Mouse (Mus musculus) heart, embryonic 11.5 days (tissue): ENCODE data around the gene Prr23a2. TPM values are rescaled to one million over a fixed set of nuclear protein-coding genes. Genes with fewer than 3 reads are reported as not detected.
"Not testable (repeated sequence)": the region's sequence is repeated elsewhere in the genome, so short reads cannot be mapped to it uniquely, and the experiment has no call there.

Experiments
- ATAC-seq: fragments of 200-750 bp; cut with Nextera tagmentation; replicated peaks from 2 replicates; pipeline ENCODE4 v1.8.0; 2017; ENCODE audit warnings: moderate library complexity; ENCODE audit not compliant: insufficient number of reproducible peaks, low FRiP score, low TSS enrichment
- H3K27ac ChIP-seq: fragments of 300-500 bp; sonication (generic); 2 replicates; pipeline ENCODE4 v1.5.1; 2014; ENCODE audit warnings: mild to moderate bottlenecking, low read depth, low read length
- H3K27me3 ChIP-seq: fragments of 300-500 bp; sonication (generic); 2 replicates; pipeline ENCODE4 v1.6.1; 2014; ENCODE audit warnings: mild to moderate bottlenecking, low read length, mixed read lengths; ENCODE audit not compliant: control insufficient read depth, insufficient read depth
- H3K36me3 ChIP-seq: fragments of 300-500 bp; sonication (generic); 2 replicates; pipeline ENCODE4 v1.6.1; 2014; ENCODE audit warnings: mild to moderate bottlenecking, low read length, moderate library complexity, mixed read lengths; ENCODE audit not compliant: control insufficient read depth, insufficient read depth
- H3K4me1 ChIP-seq: fragments of 300-500 bp; sonication (generic); 2 replicates; pipeline ENCODE4 v1.6.1; 2014; ENCODE audit warnings: low read length; ENCODE audit not compliant: control insufficient read depth, insufficient read depth
- H3K4me2 ChIP-seq: fragments of 300-500 bp; sonication (generic); 2 replicates; pipeline ENCODE4 v1.6.1; 2014; ENCODE audit warnings: mild to moderate bottlenecking, moderate library complexity
- H3K4me3 ChIP-seq: fragments of 300-500 bp; sonication (generic); 2 replicates; pipeline ENCODE4 v1.5.1; 2014; ENCODE audit warnings: low read depth, low read length
- H3K9ac ChIP-seq: fragments of 300-500 bp; sonication (generic); 2 replicates; pipeline ENCODE4 v1.6.1; 2014; ENCODE audit warnings: mild to moderate bottlenecking, low read depth, low read length, moderate library complexity
- H3K9me3 ChIP-seq: fragments of 300-500 bp; sonication (generic); replicated peaks from 2 replicates; pipeline ENCODE4 v1.6.1; 2016; ENCODE audit warnings: low read length; ENCODE audit not compliant: control insufficient read depth
- WGBS: fragments of 180-500 bp; shearing (Covaris S2); extraction: QIAGEN DNeasy Blood & Tissue Kit; methylation state at CpG from one replicate; pipeline ENCODE4 v1.1.7; 2014; ENCODE audit not compliant: insufficient replicate concordance; 5-methylcytosine and 5-hydroxymethylcytosine counted together
- polyA plus RNA-seq: library from polyadenylated mRNA; unstranded; fragments of >200 nt; fragmentation: Nextera tagmentation; extraction: Ambion mirVana; gene quantifications from 2 replicates; pipeline ENCODE4 v1.2.1, GENCODE M21; 2014

Gene Prr23a2
- polyA plus RNA-seq, result not detected in 2 replicates

DNA sequence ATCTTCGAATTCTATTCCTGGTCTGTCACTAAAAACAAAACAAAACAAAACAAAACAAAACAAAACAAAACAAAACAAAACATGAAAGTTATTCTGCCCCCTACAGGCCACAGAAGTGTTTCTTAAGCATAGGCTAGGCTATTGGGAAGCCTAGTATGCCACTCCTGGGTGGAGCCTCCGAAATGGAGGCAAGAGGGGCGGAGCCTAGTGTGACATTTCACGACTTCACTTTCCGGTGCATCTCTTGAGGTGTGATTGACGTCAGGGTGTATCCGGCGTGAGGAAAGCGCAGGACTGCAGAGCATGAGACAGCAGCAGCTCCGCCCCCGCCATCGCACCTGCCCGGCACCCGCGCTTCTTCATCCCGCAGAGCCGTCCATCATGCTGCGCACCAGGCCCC is at the start of gene Prr23a2:
Gene Prr23a2 (plus strand): TSS at position 285 of the 400 bp plus-strand sequence.
- no peak within 1 kb of the TSS for H3K4me3 ChIP-seq
- ATAC-seq, result no peak
- no peak within 1 kb of the TSS for H3K27ac ChIP-seq
- H3K27me3 ChIP-seq, result no peaks in the 10 kb centered on the region
- no peaks in the 10 kb centered on the region for H3K36me3 ChIP-seq
- 48% methylated on average over 18 of the region's 18 CpGs for WGBS
- no peak within 1 kb of the TSS for H3K9ac ChIP-seq
- no peaks in the 10 kb centered on the region for H3K9me3 ChIP-seq
- no peaks in the 10 kb centered on the region for H3K4me1 ChIP-seq
- no peak within 1 kb of the TSS for H3K4me2 ChIP-seq

DNA sequence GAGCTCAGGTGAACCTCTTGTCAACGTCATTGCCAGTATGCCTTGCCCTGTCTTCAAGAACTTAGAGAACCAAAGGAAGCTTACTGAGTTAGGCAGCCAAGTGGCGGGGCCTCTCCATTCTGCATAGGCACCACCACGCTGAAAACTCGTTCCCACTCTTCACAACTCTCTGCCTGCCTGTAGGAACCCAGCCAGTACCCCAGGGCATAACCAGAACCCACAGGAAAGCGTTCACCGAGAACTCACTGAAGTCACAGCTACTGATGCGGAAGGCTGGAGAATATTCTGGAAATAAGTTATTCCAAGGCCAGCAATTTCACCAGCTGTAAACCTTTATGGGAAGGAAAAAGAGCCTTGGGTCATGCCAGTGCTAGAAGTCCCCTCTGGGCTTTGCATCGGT is 48.7 kb upstream of the Prr23a2 start:
- Histone ChIP-seq H3K9me3 (no peaks in the 10 kb centered on the region), H3K27me3 (0 out of 2 replicates have a peak, but pooled peaks cover 4% of the 10 kb centered on the region), H3K4me3 (no peak overlapping the region), H3K27ac (no peak overlapping the region), H3K9ac (no peak overlapping the region), H3K36me3 (no peaks in the 10 kb centered on the region), H3K4me1 (no peaks in the 10 kb centered on the region), H3K4me2 (no peak overlapping the region)
- WGBS, result 77% methylated on average over 8 of the region's 8 CpGs
- ATAC-seq, result no peak

DNA sequence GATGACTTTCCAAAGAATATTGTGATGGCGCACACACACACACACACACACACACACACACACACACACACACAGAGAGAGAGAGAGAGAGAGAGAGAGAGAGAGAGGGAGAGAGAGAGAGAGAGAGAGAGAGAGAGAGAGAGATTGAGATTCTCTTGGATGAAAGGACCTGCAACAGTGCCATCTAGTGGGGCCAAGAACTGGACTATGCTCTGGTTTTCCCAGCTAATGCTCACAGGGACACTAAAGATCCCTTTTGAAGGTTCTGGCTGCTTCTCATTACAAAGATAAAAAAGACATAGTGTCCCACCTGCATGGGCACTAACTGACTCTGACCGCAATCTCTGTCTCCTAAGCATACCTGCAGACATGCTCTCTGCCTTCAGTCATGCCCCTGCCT is 46.8 kb upstream of the Prr23a2 start:
- WGBS, result 55% methylated on average over 2 of the region's 2 CpGs

DNA sequence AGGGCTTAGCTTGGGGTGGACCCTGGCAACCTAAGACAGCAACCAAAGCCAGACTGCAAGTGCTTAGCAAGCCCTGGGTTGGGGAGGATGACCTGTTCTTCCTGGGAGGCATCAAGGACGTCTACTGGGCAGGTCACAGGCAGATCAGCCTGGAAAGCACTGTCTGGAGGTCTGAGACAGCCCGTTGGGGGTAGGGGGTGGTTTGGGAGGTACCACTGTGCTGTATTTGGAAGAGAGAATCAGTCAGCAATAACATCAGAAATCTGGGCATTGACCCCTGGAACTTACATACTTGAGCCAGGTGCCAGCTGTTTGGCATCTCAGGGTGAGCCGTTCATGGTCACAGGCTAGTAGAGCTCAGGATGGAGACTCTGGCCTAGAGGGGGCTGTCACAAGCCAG is 40.2 kb upstream of the Prr23a2 start:
- Histone ChIP-seq H3K4me1 (no peaks in the 10 kb centered on the region), H3K36me3 (no peaks in the 10 kb centered on the region), H3K4me2 (no peak overlapping the region), H3K4me3 (no peak overlapping the region), H3K9ac (no peak overlapping the region), H3K27me3 (0 out of 2 replicates have a peak, but pooled peaks cover 4% of the 10 kb centered on the region), H3K27ac (no peak overlapping the region), H3K9me3 (no peaks in the 10 kb centered on the region)
- no peak for ATAC-seq
- WGBS, result 67% methylated on average over 3 of the region's 3 CpGs

More for the DNA sequence above, 46.8 kb upstream of the Prr23a2 start:
- H3K27me3 ChIP-seq, ATAC-seq, H3K4me1 ChIP-seq, H3K9ac ChIP-seq, H3K4me3 ChIP-seq, H3K36me3 ChIP-seq, H3K4me2 ChIP-seq, H3K27ac ChIP-seq, H3K9me3 ChIP-seq: not testable (repeated sequence)

DNA sequence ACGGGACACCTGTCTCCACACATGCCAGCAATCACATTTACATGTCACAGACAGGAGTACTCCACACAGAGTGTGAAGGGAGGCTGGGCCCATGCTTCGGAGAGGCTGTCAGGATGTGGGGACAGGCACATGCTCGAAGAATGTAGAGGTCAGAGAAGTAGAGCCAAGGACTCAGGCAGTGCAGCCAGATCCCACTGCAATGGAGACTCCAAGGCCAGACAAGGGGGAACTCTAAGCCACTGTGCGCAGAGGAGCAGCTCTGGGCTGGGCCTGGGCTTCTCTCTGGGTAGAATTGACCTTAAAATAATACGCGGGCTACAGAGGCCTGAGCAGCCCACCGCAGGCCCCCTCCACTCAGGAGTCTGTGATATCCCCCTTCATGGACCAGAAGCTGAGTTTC is 38.7 kb upstream of the Prr23a2 start:
- H3K4me2 ChIP-seq, result no peak overlapping the region
- no peak overlapping the region for H3K4me3 ChIP-seq
- H3K27ac ChIP-seq, result no peak overlapping the region
- no peak for ATAC-seq
- H3K36me3 ChIP-seq, result no peaks in the 10 kb centered on the region
- no peak overlapping the region for H3K9ac ChIP-seq
- 76% methylated on average over 7 of the region's 7 CpGs for WGBS
- no peaks in the 10 kb centered on the region for H3K9me3 ChIP-seq
- H3K27me3 ChIP-seq, result 0 out of 2 replicates have a peak, but pooled peaks cover 4% of the 10 kb centered on the region
- no peaks in the 10 kb centered on the region for H3K4me1 ChIP-seq

DNA sequence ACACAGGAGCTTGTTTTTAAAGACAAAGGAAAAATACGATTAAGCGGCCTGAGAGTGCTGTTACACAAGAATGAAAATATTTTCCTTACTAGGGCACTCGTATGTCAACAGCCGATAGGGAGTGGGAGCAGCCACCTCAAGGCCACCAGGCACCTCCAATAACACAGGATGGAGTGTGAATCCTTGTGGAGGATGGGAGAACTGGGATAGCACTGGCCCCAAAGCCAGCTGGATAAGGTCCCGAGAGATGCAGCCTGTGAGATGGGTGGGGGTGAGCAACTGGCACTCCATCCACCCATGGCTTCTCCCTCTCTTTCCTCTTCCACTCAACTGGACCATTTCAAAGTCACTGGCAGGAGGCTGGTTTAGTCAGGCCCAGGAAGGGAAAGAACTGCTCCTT is 37.3 kb upstream of the Prr23a2 start:
- no peak overlapping the region for H3K9ac ChIP-seq
- H3K27ac ChIP-seq, result no peak overlapping the region
- no peaks in the 10 kb centered on the region for H3K4me1 ChIP-seq
- ATAC-seq, result no peak
- H3K36me3 ChIP-seq, result no peaks in the 10 kb centered on the region
- no peaks in the 10 kb centered on the region for H3K9me3 ChIP-seq
- H3K27me3 ChIP-seq, result no peaks in the 10 kb centered on the region
- no peak overlapping the region for H3K4me3 ChIP-seq
- no peak overlapping the region for H3K4me2 ChIP-seq
- 62% methylated on average over 5 of the region's 5 CpGs for WGBS

DNA sequence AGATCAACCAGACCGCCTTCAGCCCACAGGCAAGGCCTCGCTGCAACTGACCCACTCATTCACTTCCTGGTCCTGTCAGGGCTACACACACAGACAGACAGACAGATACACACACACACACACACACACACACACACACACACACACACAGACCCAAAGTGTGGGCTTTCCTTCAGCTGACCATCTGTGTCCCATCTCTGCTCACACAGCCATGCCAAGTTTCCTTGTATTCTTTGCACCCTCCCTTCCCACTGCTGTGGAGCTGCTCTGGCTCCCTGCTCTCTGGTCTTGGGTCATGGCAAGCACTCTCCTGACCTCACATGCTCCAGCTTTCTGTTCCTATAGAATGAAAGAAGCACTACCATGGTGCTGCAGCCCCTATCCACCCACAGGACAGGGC is 36.8 kb upstream of the Prr23a2 start:
- Histone ChIP-seq H3K9me3 (no peaks in the 10 kb centered on the region), H3K27me3 (no peaks in the 10 kb centered on the region), H3K36me3 (no peaks in the 10 kb centered on the region), H3K4me1 (no peaks in the 10 kb centered on the region), H3K4me2 (no peak overlapping the region), H3K9ac (no peak overlapping the region), H3K27ac (no peak overlapping the region), H3K4me3 (no peak overlapping the region)
- ATAC-seq, result no peak
- WGBS, result 95% methylated on average over 2 of the region's 2 CpGs

DNA sequence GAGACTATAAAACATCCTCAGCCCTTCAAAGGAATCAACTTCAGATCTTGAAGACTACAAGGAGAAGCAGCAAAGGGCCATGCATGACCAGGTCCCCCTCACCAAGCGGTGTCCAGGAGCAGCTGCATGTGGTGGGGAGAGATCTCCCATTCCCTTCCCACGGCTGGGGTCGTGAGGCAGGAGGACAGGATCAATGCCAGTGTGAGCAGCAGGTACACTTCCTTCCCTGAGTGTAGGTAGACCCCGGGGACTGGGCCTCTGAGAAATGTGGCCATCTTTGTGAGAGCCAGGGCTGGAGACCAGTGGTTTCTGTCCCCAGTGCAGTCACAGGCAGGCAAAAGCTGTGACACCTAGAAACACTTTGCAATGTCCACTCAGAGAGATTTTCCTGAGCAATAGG is 35.8 kb upstream of the Prr23a2 start:
- 86% methylated on average over 4 of the region's 4 CpGs for WGBS
- no peaks in the 10 kb centered on the region for H3K9me3 ChIP-seq
- H3K4me1 ChIP-seq, result no peaks in the 10 kb centered on the region
- no peak overlapping the region for H3K9ac ChIP-seq
- no peak overlapping the region for H3K27ac ChIP-seq
- H3K27me3 ChIP-seq, result no peaks in the 10 kb centered on the region
- ATAC-seq, result no peak
- no peak overlapping the region for H3K4me3 ChIP-seq
- no peaks in the 10 kb centered on the region for H3K36me3 ChIP-seq
- H3K4me2 ChIP-seq, result no peak overlapping the region

DNA sequence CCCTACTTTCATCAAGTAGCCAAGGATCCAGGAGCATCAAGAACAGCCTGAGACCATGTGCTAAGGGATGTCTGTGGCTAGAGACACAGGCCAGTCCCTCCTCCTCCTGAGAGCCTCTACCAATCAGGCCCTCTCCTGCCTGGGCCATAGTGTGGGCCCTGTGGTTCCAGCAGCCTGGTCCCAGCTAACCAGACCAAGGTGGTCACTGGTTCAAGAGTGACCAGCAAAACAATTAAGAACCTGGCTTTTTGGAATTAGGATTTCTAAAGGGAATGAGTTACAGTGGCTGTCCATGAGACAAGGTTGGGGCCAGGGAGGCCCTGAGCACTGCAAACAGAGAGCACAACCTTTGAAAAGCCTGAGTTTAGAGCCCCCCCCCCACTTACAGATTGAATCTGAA is 35.2 kb upstream of the Prr23a2 start:
- Histone ChIP-seq H3K27me3 (no peaks in the 10 kb centered on the region), H3K4me1 (no peaks in the 10 kb centered on the region), H3K4me2 (no peak overlapping the region), H3K9me3 (no peaks in the 10 kb centered on the region), H3K27ac (no peak overlapping the region), H3K4me3 (no peak overlapping the region), H3K9ac (no peak overlapping the region), H3K36me3 (no peaks in the 10 kb centered on the region)
- no peak for ATAC-seq
